Mouse (Mus musculus) embryonic facial prominence, embryonic 13.5 days (tissue): ENCODE results near the gene Plrg1. TPM values are rescaled to one million over a fixed set of nuclear protein-coding genes. Genes with fewer than 3 reads are reported as not detected.

ENCODE experiments used
- ATAC-seq: fragments of 200-750 bp; cut with Nextera tagmentation; 2 replicates; pipeline ENCODE4 v1.8.0; 2017; ENCODE audit warnings: low read depth; ENCODE audit not compliant: insufficient number of reproducible peaks, insufficient read depth, low FRiP score, low TSS enrichment
- H3K27ac ChIP-seq: fragments of 300-500 bp; sonication (generic); 2 replicates; pipeline ENCODE4 v1.5.1; 2015; ENCODE audit warnings: moderate library complexity, mild to moderate bottlenecking, inconsistent platforms
- H3K27me3 ChIP-seq: fragments of 300-500 bp; sonication (generic); 2 replicates; pipeline ENCODE4 v1.6.1; 2015; ENCODE audit warnings: mild to moderate bottlenecking, inconsistent platforms
- H3K36me3 ChIP-seq: fragments of 300-500 bp; sonication (generic); 2 replicates; pipeline ENCODE4 v1.6.1; 2015; ENCODE audit warnings: mild to moderate bottlenecking, inconsistent platforms
- H3K4me1 ChIP-seq: fragments of 300-500 bp; sonication (generic); 2 replicates; pipeline ENCODE4 v1.6.1; 2015; ENCODE audit warnings: inconsistent platforms
- H3K4me2 ChIP-seq: fragments of 300-500 bp; sonication (generic); 2 replicates; pipeline ENCODE4 v1.6.1; 2015; ENCODE audit warnings: moderate library complexity, mild to moderate bottlenecking, inconsistent platforms
- H3K4me3 ChIP-seq: fragments of 300-500 bp; sonication (generic); 2 replicates; pipeline ENCODE4 v1.5.1; 2015; ENCODE audit warnings: mild to moderate bottlenecking, inconsistent platforms
- H3K9ac ChIP-seq: fragments of 300-500 bp; sonication (generic); 2 replicates; pipeline ENCODE4 v1.6.1; 2015; ENCODE audit warnings: mild to moderate bottlenecking, inconsistent platforms
- H3K9me3 ChIP-seq: fragments of 300-500 bp; sonication (generic); 2 replicates; pipeline ENCODE4 v1.6.1; 2016; ENCODE audit warnings: inconsistent platforms
- WGBS: fragments of 180-500 bp; shearing (Covaris S2); methylation state at CpG from one replicate; pipeline ENCODE4 v1.1.7; 2015; ENCODE audit warnings: mixed read lengths; 5-methylcytosine and 5-hydroxymethylcytosine counted together
- polyA plus RNA-seq: library from polyadenylated mRNA; unstranded; fragments of >200 nt; fragmentation: Nextera tagmentation; extraction: Ambion mirVana; gene quantifications from 2 replicates; pipeline ENCODE4 v1.2.1, GENCODE M21; 2015

Gene Plrg1
- polyA plus RNA-seq, 1 experiment from 2014 or later = 110 TPM

- WGBS = 80% methylated on average over 6 of the region's 6 CpGs
- Histone ChIP-seq H3K4me1 (0 out of 2 replicates have a peak, but pooled peaks cover 4% of the 10 kb centered on the region), H3K4me2 (no peak overlapping the region), H3K27ac (no peak overlapping the region), H3K9me3 (no peaks in the 10 kb centered on the region), H3K4me3 (no peak overlapping the region), H3K36me3 (no peaks in the 10 kb centered on the region), H3K9ac (no peak overlapping the region), H3K27me3 (peaks cover under 1% of the 10 kb centered on the region; the same call in 1 of the 2 replicates)
- ATAC-seq = no peak
These were observed 47.0 kb downstream of the Plrg1 start for GRCm38 (mm10) chr3:83102286-83102685.

DNA sequence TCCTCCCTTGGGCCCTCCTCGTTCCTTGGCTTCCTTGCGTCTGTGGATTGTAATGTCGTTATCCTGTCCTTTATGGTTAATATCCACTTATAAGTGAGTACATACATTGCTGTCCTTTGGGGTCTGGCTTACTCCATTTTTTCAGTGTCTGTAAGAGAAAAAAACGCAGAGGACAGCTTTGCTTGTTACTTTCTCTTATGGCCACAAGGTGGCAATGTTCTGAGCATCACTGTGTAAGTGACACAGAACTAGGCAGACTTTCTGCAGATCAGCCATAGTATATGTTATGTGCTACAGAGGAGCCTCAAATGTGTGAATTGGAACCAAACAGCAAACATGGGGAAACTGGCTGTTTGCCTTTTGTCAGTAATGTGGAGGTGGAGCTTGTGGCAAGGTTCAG, 54.8 kb downstream of the Plrg1 start:
- H3K27me3 ChIP-seq = peaks cover 39% of the 10 kb centered on the region
- no peak overlapping the region for H3K4me2 ChIP-seq
- no peaks in the 10 kb centered on the region for H3K9me3 ChIP-seq
- no peak overlapping the region for H3K9ac ChIP-seq
- H3K27ac ChIP-seq = no peak overlapping the region
- no peak overlapping the region for H3K4me3 ChIP-seq
- peaks cover 21% of the 10 kb centered on the region for H3K4me1 ChIP-seq
- 28% methylated on average over 4 of the region's 4 CpGs for WGBS
- no peaks in the 10 kb centered on the region for H3K36me3 ChIP-seq
- ATAC-seq = no peak

DNA sequence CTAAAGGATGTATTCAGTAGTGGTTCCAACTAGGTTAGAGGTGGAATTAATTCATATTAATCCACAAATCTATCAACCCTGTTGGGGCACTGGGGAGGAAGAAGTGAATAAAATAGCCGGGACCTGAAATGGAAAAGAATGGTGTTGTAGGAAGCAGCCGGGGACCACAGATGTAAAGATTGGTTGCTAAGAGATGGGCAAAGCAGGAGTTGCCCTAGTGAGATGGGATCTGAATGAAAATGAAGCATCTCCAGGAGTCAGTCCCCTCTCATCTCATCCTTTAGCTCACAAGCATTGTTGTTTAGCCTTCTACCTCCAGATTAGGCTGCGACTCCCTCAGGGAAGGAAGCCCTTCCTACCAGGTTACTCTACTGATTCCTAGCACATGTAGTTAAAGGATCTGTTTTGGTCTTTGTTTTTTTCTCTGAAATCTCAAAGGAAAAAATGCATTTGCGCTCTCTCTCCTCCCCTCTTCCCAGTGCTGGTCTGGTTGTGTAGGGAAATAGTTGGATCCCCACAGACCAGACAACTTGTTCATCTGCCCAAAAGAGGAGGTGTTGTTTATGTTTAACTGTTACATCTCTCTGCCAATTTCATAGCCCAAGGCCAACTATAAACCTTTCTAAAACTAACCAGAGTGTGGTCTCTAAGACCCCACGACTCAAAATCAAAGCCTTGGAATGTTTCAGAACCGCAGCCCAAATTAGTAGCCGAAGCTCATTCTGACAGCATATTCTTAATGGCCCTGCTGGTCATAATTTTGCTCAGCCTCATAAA, 56.4 kb downstream of the Plrg1 start:
- H3K36me3 ChIP-seq = no peaks in the 10 kb centered on the region
- H3K27ac ChIP-seq = no peak overlapping the region
- H3K27me3 ChIP-seq = peaks cover 39% of the 10 kb centered on the region
- H3K4me3 ChIP-seq = no peak overlapping the region
- peaks cover 23% of the 10 kb centered on the region for H3K4me1 ChIP-seq
- no peak overlapping the region for H3K9ac ChIP-seq
- H3K4me2 ChIP-seq = no peak overlapping the region
- H3K9me3 ChIP-seq = no peaks in the 10 kb centered on the region
- 41% methylated on average over 7 of the region's 7 CpGs for WGBS
- ATAC-seq = no peak

DNA sequence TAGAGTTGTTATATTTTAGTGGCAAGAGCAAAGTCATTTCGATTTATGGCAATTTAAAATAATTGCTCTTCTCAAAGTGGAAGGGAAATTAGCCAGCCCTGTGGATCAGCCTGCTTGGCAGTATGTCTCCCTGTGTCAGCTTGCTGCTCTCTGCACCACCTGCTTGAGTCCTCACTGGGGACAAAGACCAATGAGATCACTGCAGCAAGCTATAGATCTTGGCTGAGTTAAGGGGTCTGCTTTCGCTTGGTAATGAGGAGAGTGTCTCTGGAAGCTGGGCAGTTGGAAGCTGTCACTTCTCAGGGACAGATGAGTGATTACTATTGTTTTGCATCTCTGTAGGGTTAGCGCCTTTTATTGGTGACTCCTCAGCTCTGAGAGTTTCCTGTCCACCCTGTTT, 57.5 kb downstream of the Plrg1 start:
- Histone ChIP-seq H3K4me3 (no peak overlapping the region), H3K9me3 (no peaks in the 10 kb centered on the region), H3K27me3 (peaks cover 39% of the 10 kb centered on the region), H3K4me1 (peaks cover 29% of the 10 kb centered on the region), H3K4me2 (no peak overlapping the region), H3K9ac (no peak overlapping the region), H3K36me3 (no peaks in the 10 kb centered on the region), H3K27ac (no peak overlapping the region)
- 22% methylated on average over 3 of the region's 3 CpGs for WGBS
- no peak for ATAC-seq

DNA sequence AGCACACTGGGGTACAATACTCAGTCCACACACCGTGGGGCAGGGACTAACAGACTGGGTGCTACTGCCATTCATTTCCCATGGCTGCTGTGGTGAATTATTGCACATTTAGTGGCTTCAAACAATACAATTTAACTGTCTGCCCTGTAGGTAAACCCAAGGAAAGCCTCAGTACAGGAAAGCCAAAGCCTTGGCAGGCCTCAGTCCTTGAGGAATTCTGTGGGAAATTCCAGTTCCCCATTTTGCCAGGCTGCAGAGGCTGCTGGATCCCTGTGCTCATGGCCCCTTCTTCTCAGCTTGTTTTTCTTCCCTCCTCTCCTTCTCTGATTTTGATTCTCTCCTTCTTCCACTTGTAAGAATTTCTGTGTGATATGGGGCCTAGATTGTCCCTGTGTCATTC, 59.6 kb downstream of the Plrg1 start:
- Histone ChIP-seq H3K4me2 (no peak overlapping the region), H3K9ac (no peak overlapping the region), H3K36me3 (no peaks in the 10 kb centered on the region), H3K27ac (no peak overlapping the region), H3K4me3 (no peak overlapping the region), H3K27me3 (peaks cover 37% of the 10 kb centered on the region), H3K9me3 (no peaks in the 10 kb centered on the region), H3K4me1 (peaks cover 29% of the 10 kb centered on the region)
- no peak for ATAC-seq
- WGBS = 53% methylated on average over 1 of the region's 1 CpGs

DNA sequence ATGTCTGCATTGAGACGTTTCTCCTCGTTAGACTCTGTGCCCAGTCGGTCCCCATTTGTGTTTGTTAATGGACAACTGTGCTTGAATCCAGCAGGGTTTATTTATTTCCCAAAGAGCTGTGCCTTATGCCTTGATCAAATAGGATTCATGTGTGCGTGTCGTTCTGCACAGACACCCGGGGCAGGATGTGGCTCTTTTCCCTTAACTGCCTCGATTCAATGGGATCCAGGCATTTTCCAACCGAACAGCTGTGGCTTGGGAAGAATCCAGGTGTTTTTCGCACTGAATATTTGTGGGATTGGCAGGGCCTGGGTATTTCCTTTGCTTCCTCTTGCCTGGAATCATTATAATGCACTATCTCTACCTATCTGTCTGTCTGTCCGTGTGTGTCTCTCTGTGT, 62.3 kb downstream of the Plrg1 start:
- whole genome bisulfite sequencing = 39% methylated on average over 10 of the region's 10 CpGs
- no peak overlapping the region for H3K4me2 ChIP-seq

More for the DNA sequence above, 62.3 kb downstream of the Plrg1 start:
- peaks cover 24% of the 10 kb centered on the region for H3K27me3 ChIP-seq
- H3K36me3 ChIP-seq = no peaks in the 10 kb centered on the region
- H3K27ac ChIP-seq = 0 out of 2 replicates have a peak overlapping the region, but pooled peaks have one; percentile 22
- H3K4me1 ChIP-seq = peaks cover 19% of the 10 kb centered on the region
- ATAC-seq = no peak
- H3K9me3 ChIP-seq = no peaks in the 10 kb centered on the region
- H3K4me3 ChIP-seq = no peak overlapping the region
- H3K9ac ChIP-seq = no peak overlapping the region

Other genes with a start within 250 kb of the Plrg1 start
- gene Rbm46, start 179.0 kb upstream of the Plrg1 start, polyA plus RNA-seq = 4.1 and 5.0 TPM in 2 replicates
- gene Lrat, start 151.5 kb upstream of the Plrg1 start, polyA plus RNA-seq = 0.14 TPM in 1 of 2 replicates, not detected in the other
- 16.7 TPM in 1 of 2 replicates, not detected in the other for gene Fgg, start 47.8 kb upstream of the Plrg1 start, polyA plus RNA-seq
- 12.2 TPM in 1 of 2 replicates, not detected in the other for gene Fga, start 29.4 kb upstream of the Plrg1 start, polyA plus RNA-seq
- 6.0 TPM in 1 of 2 replicates, not detected in the other for gene Fgb, start 5.7 kb upstream of the Plrg1 start, polyA plus RNA-seq
- gene Dchs2, start 72.4 kb downstream of the Plrg1 start, polyA plus RNA-seq = 0.35 and 0.51 TPM in 2 replicates